In genomic region chr9:100046213-100046807, GRCm38 (mm10) we compare ENCODE assay signal across 17 mouse cellular contexts.
DNase-seq lines count a peak whose midpoint lies in the region; ATAC-seq and TF ChIP-seq lines count a peak whose summit lies in the region.
"Had no signal": no experiment of that assay in that cellular context is flagged by ENCODE, and none has a peak within 500 bp of the region (broad histone marks: within the 10 kb centered on the region; RNA-seq: fewer than 3 reads in every experiment).

No protein-coding gene starts in this region.

- no peak for TF ChIP-seq CTCF in lung, adult 2 months (IDR thresholded peaks at IDR 0.05; ENCODE audit: insufficient read depth, low read length)

- DNase-seq in hindbrain, embryonic 11.5 days (ENCODE audit: low spot score) = peak; percentile 1
- DNase-seq in hindbrain, embryonic 14.5 days (ENCODE audit: low spot score) = no peak
- DNase-seq in retina, postnatal 7 days (ENCODE audit: low read depth, low spot score) = peak; percentile 65
- no peak for DNase-seq in lung, adult 2 months
- DNase-seq in gastrocnemius, adult 18-20 months (ENCODE audit: low spot score) = no peak
- DNase-seq: cerebellum, postnatal 14 days; gastrocnemius, postnatal 36 days; heart, postnatal 36 days; lung, postnatal 36 days had no signal

- H3K9me3 ChIP-seq in hindbrain, embryonic 11.5 days (ENCODE audit: control insufficient read depth, low read length) = no peaks in the 10 kb centered on the region
- peaks cover 10% of the 10 kb centered on the region; the same call in 1 of the 2 replicates for H3K9me3 ChIP-seq in hindbrain, embryonic 14.5 days (ENCODE audit: control insufficient read depth, low read length)
- no peaks in the 10 kb centered on the region for H3K9me3 ChIP-seq in forebrain, embryonic 13.5 days (replicated peaks)
- H3K9me3 ChIP-seq in midbrain, embryonic 15.5 days = no peaks in the 10 kb centered on the region
- H3K9me3 ChIP-seq in intestine, embryonic 15.5 days = no peaks in the 10 kb centered on the region
- H3K9me3 ChIP-seq: embryonic facial prominence, embryonic 15.5 days had no signal

- TF ChIP-seq POLR2A in lung, adult 2 months (IDR thresholded peaks at IDR 0.05; ENCODE audit: borderline replicate concordance, extremely low read depth, low read depth, low read length) = no peak

- ATAC-seq in hindbrain, embryonic 11.5 days (ENCODE audit: low FRiP score) = no peak
- ATAC-seq in hindbrain, embryonic 14.5 days (ENCODE audit: low FRiP score) = no peak
- ATAC-seq in forebrain, embryonic 13.5 days = no peak
- no peak for ATAC-seq in midbrain, embryonic 15.5 days (replicated peaks)
- no peak for ATAC-seq in intestine, embryonic 15.5 days
- ATAC-seq: intestine, embryonic 16.5 days had no signal

- H3K9ac ChIP-seq in hindbrain, embryonic 11.5 days (ENCODE audit: low read depth, low read length) = no peak overlapping the region
- H3K9ac ChIP-seq in hindbrain, embryonic 14.5 days = no peak overlapping the region
- no peak overlapping the region for H3K9ac ChIP-seq in forebrain, embryonic 13.5 days
- H3K9ac ChIP-seq in midbrain, embryonic 15.5 days = no peak overlapping the region
- H3K9ac ChIP-seq in intestine, embryonic 15.5 days = no peak overlapping the region
- H3K9ac ChIP-seq: embryonic facial prominence, embryonic 15.5 days had no signal

- H3K27ac ChIP-seq in hindbrain, embryonic 11.5 days (ENCODE audit: low read depth, low read length) = no peak overlapping the region
- H3K27ac ChIP-seq in hindbrain, embryonic 14.5 days = no peak overlapping the region
- H3K27ac ChIP-seq in forebrain, embryonic 13.5 days = no peak overlapping the region
- H3K27ac ChIP-seq in midbrain, embryonic 15.5 days = no peak overlapping the region
- no peak overlapping the region for H3K27ac ChIP-seq in intestine, embryonic 15.5 days
- H3K27ac ChIP-seq: embryonic facial prominence, embryonic 15.5 days; layer of hippocampus, adult 2 months had no signal

- H3K4me3 ChIP-seq in hindbrain, embryonic 11.5 days (ENCODE audit: low read depth, low read length) = no peak overlapping the region
- no peak overlapping the region for H3K4me3 ChIP-seq in hindbrain, embryonic 14.5 days (replicated peaks; ENCODE audit: low read length)
- no peak overlapping the region for H3K4me3 ChIP-seq in forebrain, embryonic 13.5 days
- H3K4me3 ChIP-seq in midbrain, embryonic 15.5 days = no peak overlapping the region
- no peak overlapping the region for H3K4me3 ChIP-seq in lung, adult 2 months (replicated peaks; ENCODE audit: extremely low read depth, low read depth, low read length)
- H3K4me3 ChIP-seq in intestine, embryonic 15.5 days (replicated peaks) = no peak overlapping the region
- H3K4me3 ChIP-seq: embryonic facial prominence, embryonic 15.5 days; layer of hippocampus, adult 2 months had no signal

- no peaks in the 10 kb centered on the region for H3K27me3 ChIP-seq in hindbrain, embryonic 11.5 days (ENCODE audit: control insufficient read depth, insufficient read depth, low read length)
- no peaks in the 10 kb centered on the region for H3K27me3 ChIP-seq in hindbrain, embryonic 14.5 days (ENCODE audit: control insufficient read depth, insufficient read depth, low read length)
- peaks cover 17% of the 10 kb centered on the region; the same call in 1 of the 2 replicates for H3K27me3 ChIP-seq in forebrain, embryonic 13.5 days
- peaks cover 9% of the 10 kb centered on the region; the same call in 1 of the 2 replicates for H3K27me3 ChIP-seq in midbrain, embryonic 15.5 days (replicated peaks)
- no peaks in the 10 kb centered on the region for H3K27me3 ChIP-seq in intestine, embryonic 15.5 days (replicated peaks)
- H3K27me3 ChIP-seq: CH12.LX; embryonic facial prominence, embryonic 15.5 days had no signal

- 49% methylated on average over 13 of the region's 13 CpGs for whole genome bisulfite sequencing in hindbrain, embryonic 11.5 days
- 38% methylated on average over 13 of the region's 13 CpGs for WGBS in hindbrain, embryonic 14.5 days
- WGBS in forebrain, embryonic 13.5 days = 10% methylated on average over 13 of the region's 13 CpGs
- 14% methylated on average over 13 of the region's 13 CpGs for WGBS in midbrain, embryonic 15.5 days
- 60% methylated on average over 13 of the region's 13 CpGs for WGBS in lung, adult 2 months
- 55% methylated on average over 13 of the region's 13 CpGs for WGBS in intestine, embryonic 15.5 days

- H3K4me2 ChIP-seq in hindbrain, embryonic 11.5 days (replicated peaks; ENCODE audit: low read depth, low read length) = no peak overlapping the region
- no peak overlapping the region for H3K4me2 ChIP-seq in hindbrain, embryonic 14.5 days (replicated peaks)
- H3K4me2 ChIP-seq in forebrain, embryonic 13.5 days = peak overlapping the region; percentile 34
- H3K4me2 ChIP-seq in midbrain, embryonic 15.5 days = peak overlapping the region; percentile 30
- H3K4me2 ChIP-seq in intestine, embryonic 15.5 days (replicated peaks) = no peak overlapping the region
- H3K4me2 ChIP-seq: embryonic facial prominence, embryonic 15.5 days; heart, embryonic 11.5 days had no signal

- no peaks in the 10 kb centered on the region for H3K4me1 ChIP-seq in hindbrain, embryonic 11.5 days (replicated peaks; ENCODE audit: control insufficient read depth, insufficient read depth, low read length)
- H3K4me1 ChIP-seq in hindbrain, embryonic 14.5 days (replicated peaks; ENCODE audit: control insufficient read depth, insufficient read depth, low read length) = no peaks in the 10 kb centered on the region
- H3K4me1 ChIP-seq in forebrain, embryonic 13.5 days = peaks cover 21% of the 10 kb centered on the region
- H3K4me1 ChIP-seq in midbrain, embryonic 15.5 days = peaks cover 3% of the 10 kb centered on the region; the same call in 1 of the 2 replicates
- H3K4me1 ChIP-seq in lung, adult 2 months (ENCODE audit: control insufficient read depth, insufficient read depth, low read length) = no peaks in the 10 kb centered on the region
- no peaks in the 10 kb centered on the region for H3K4me1 ChIP-seq in intestine, embryonic 15.5 days (replicated peaks)
- H3K4me1 ChIP-seq: embryonic facial prominence, embryonic 15.5 days had no signal

- no peaks in the 10 kb centered on the region for H3K36me3 ChIP-seq in hindbrain, embryonic 11.5 days (ENCODE audit: control insufficient read depth, insufficient read depth, low read length)
- H3K36me3 ChIP-seq in hindbrain, embryonic 14.5 days (replicated peaks; ENCODE audit: control insufficient read depth, insufficient read depth) = no peaks in the 10 kb centered on the region
- H3K36me3 ChIP-seq in forebrain, embryonic 13.5 days (ENCODE audit: poor library complexity, severe bottlenecking) = no peaks in the 10 kb centered on the region
- no peaks in the 10 kb centered on the region for H3K36me3 ChIP-seq in midbrain, embryonic 15.5 days (replicated peaks)
- no peaks in the 10 kb centered on the region for H3K36me3 ChIP-seq in intestine, embryonic 15.5 days
- H3K36me3 ChIP-seq: embryonic facial prominence, embryonic 15.5 days had no signal

Comparison
In these comparisons a context has a peak if more than half of its experiments do, and no peak if none do; other contexts are left out.
1. DNase-seq: peak in hindbrain, embryonic 11.5 days (single experiment) and retina, postnatal 7 days (single experiment); none in hindbrain, embryonic 14.5 days (single experiment), lung, adult 2 months (single experiment) and gastrocnemius, adult 18-20 months (single experiment).
2. H3K4me2 ChIP-seq: peak in forebrain, embryonic 13.5 days (single experiment) and midbrain, embryonic 15.5 days (single experiment); none in hindbrain, embryonic 11.5 days (single experiment), hindbrain, embryonic 14.5 days (single experiment) and intestine, embryonic 15.5 days (single experiment).